Mouse (Mus musculus) midbrain, postnatal 0 days (tissue): ENCODE data around the gene Ntm. TPM values are rescaled to one million over a fixed set of nuclear protein-coding genes. Genes with fewer than 3 reads are reported as not detected.

Experiments used
- ATAC-seq: fragments of 200-750 bp; cut with Nextera tagmentation; 2 replicates; pipeline ENCODE4 v1.8.0; 2017; ENCODE audit warnings: moderate number of reproducible peaks, mild to moderate bottlenecking, moderate TSS enrichment, moderate library complexity; ENCODE audit not compliant: low FRiP score
- DNase-seq: peaks from one replicate; pipeline ENCODE4 v3.0.0-alpha.2; 2015; ENCODE audit warnings: low spot score
- H3K27ac ChIP-seq: fragments of 300-500 bp; sonication (generic); 2 replicates; pipeline ENCODE4 v1.5.1; 2014; ENCODE audit warnings: low read depth, mild to moderate bottlenecking, low read length, mixed read lengths
- H3K27me3 ChIP-seq: fragments of 300-500 bp; sonication (generic); 2 replicates; pipeline ENCODE4 v1.6.1; 2014; ENCODE audit warnings: low read length, control low read depth, mixed read lengths; ENCODE audit not compliant: insufficient read depth
- H3K36me3 ChIP-seq: fragments of 300-500 bp; sonication (generic); 2 replicates; pipeline ENCODE4 v1.6.1; 2014; ENCODE audit warnings: low read length, control low read depth, mixed read lengths; ENCODE audit not compliant: insufficient read depth
- H3K4me1 ChIP-seq: fragments of 300-500 bp; sonication (generic); 2 replicates; pipeline ENCODE4 v1.6.1; 2014; ENCODE audit warnings: mild to moderate bottlenecking, control low read depth, antibody characterized with exemption, low read length, mixed read lengths; ENCODE audit not compliant: insufficient read depth
- H3K4me2 ChIP-seq: fragments of 300-500 bp; sonication (generic); 2 replicates; pipeline ENCODE4 v1.6.1; 2014; ENCODE audit warnings: low read depth, mild to moderate bottlenecking, low read length, mixed read lengths; ENCODE audit not compliant: poor library complexity, severe bottlenecking
- H3K4me3 ChIP-seq: fragments of 300-500 bp; sonication (generic); 2 replicates; pipeline ENCODE4 v1.5.1; 2014; ENCODE audit warnings: low read depth, mild to moderate bottlenecking, low read length, moderate library complexity
- H3K9ac ChIP-seq: fragments of 300-500 bp; sonication (generic); replicated peaks from 2 replicates; pipeline ENCODE4 v1.6.1; 2014; ENCODE audit warnings: mild to moderate bottlenecking, low read length, moderate library complexity, mixed read lengths; ENCODE audit not compliant: poor library complexity, severe bottlenecking
- H3K9me3 ChIP-seq: fragments of 300-500 bp; sonication (generic); 2 replicates; pipeline ENCODE4 v1.6.1; 2016; ENCODE audit warnings: low read length, control low read depth
- CTCF ChIP-seq: IDR thresholded peaks from 2 replicates; pipeline ENCODE4 v1.5.1; 2016; ENCODE audit warnings: antibody characterized with exemption, mild to moderate bottlenecking
- WGBS: fragments of 180-500 bp; shearing (Covaris S2); extraction: QIAGEN DNeasy Blood & Tissue Kit; methylation state at CpG from one replicate; pipeline ENCODE4 v1.1.7; 2014; 5-methylcytosine and 5-hydroxymethylcytosine counted together
- polyA plus RNA-seq: library from polyadenylated mRNA; unstranded; fragments of >200 nt; fragmentation: Nextera tagmentation; extraction: Ambion mirVana; gene quantifications from 2 replicates; pipeline ENCODE4 v1.2.1, GENCODE M21; 2015
- total RNA-seq: library from RNA; depleted of rRNA; stranded (reverse); fragments of >200 nt; gene quantifications from 2 replicates; pipeline ENCODE4 v1.2.3, GENCODE M21; 2014

The Ntm gene
- total and polyA plus RNA-seq, 2 experiments from 2014 or later: 244 to 322 TPM

- Histone ChIP-seq H3K36me3 (no peaks in the 10 kb centered on the region), H3K9ac (no peak overlapping the region), H3K4me1 (0 out of 2 replicates have a peak, but pooled peaks cover 2% of the 10 kb centered on the region), H3K9me3 (no peaks in the 10 kb centered on the region), H3K4me3 (no peak overlapping the region), H3K4me2 (no peak overlapping the region), H3K27me3 (no peaks in the 10 kb centered on the region), H3K27ac (no peak overlapping the region)
- TF ChIP-seq CTCF: no peak
- DNase-seq: no peak
- WGBS: 73% methylated on average over 2 of the region's 2 CpGs
- ATAC-seq: no peak
Measured at GRCm38 (mm10) chr9:29194265-29194664, 768.7 kb downstream of the Ntm start.

- no peaks in the 10 kb centered on the region for H3K4me1 ChIP-seq
- no peak overlapping the region for H3K9ac ChIP-seq
- H3K4me3 ChIP-seq: no peak overlapping the region
- no peak for TF ChIP-seq CTCF
- no peak overlapping the region for H3K27ac ChIP-seq
- H3K9me3 ChIP-seq: no peaks in the 10 kb centered on the region
- no peak for ATAC-seq
- no peaks in the 10 kb centered on the region for H3K36me3 ChIP-seq
- DNase-seq: no peak
- no peak overlapping the region for H3K4me2 ChIP-seq
- no peaks in the 10 kb centered on the region for H3K27me3 ChIP-seq
- WGBS: 88% methylated on average over 5 of the region's 5 CpGs
Measured at GRCm38 (mm10) chr9:29183011-29183410, 779.9 kb downstream of the Ntm start.

GRCm38 (mm10) chr9:29181661-29182060, 781.3 kb downstream of the Ntm start:
- no peak overlapping the region for H3K4me2 ChIP-seq
- no peak overlapping the region for H3K27ac ChIP-seq
- DNase-seq: no peak
- no peak overlapping the region for H3K9ac ChIP-seq
- no peak for TF ChIP-seq CTCF
- WGBS: 81% methylated on average over 2 of the region's 2 CpGs
- no peak for ATAC-seq
- no peaks in the 10 kb centered on the region for H3K27me3 ChIP-seq
- H3K36me3 ChIP-seq: no peaks in the 10 kb centered on the region
- H3K4me1 ChIP-seq: no peaks in the 10 kb centered on the region
- H3K9me3 ChIP-seq: no peaks in the 10 kb centered on the region
- H3K4me3 ChIP-seq: no peak overlapping the region

- DNase-seq: peak; percentile 14
- Histone ChIP-seq H3K4me2 (no peak overlapping the region), H3K36me3 (no peaks in the 10 kb centered on the region), H3K4me3 (no peak overlapping the region), H3K27me3 (no peaks in the 10 kb centered on the region), H3K9me3 (no peaks in the 10 kb centered on the region), H3K4me1 (no peaks in the 10 kb centered on the region), H3K9ac (no peak overlapping the region), H3K27ac (no peak overlapping the region)
- no peak for TF ChIP-seq CTCF
- no peak for ATAC-seq
- WGBS: 77% methylated on average over 2 of the region's 2 CpGs
Measured at GRCm38 (mm10) chr9:29165731-29166130, 797.2 kb downstream of the Ntm start.

GRCm38 (mm10) chr9:29161059-29161642, 801.8 kb downstream of the Ntm start:
- H3K36me3 ChIP-seq: no peaks in the 10 kb centered on the region
- no peak overlapping the region for H3K4me2 ChIP-seq
- no peak overlapping the region for H3K4me3 ChIP-seq
- TF ChIP-seq CTCF: no peak
- no peak overlapping the region for H3K27ac ChIP-seq
- H3K9me3 ChIP-seq: no peaks in the 10 kb centered on the region
- DNase-seq: no peak
- no peaks in the 10 kb centered on the region for H3K4me1 ChIP-seq
- ATAC-seq: no peak
- no peaks in the 10 kb centered on the region for H3K27me3 ChIP-seq
- H3K9ac ChIP-seq: no peak overlapping the region
- 38% methylated on average over 7 of the region's 7 CpGs for WGBS

GRCm38 (mm10) chr9:29145901-29146300, 817.0 kb downstream of the Ntm start:
- Histone ChIP-seq H3K4me2 (no peak overlapping the region), H3K4me1 (no peaks in the 10 kb centered on the region), H3K4me3 (no peak overlapping the region), H3K27me3 (no peaks in the 10 kb centered on the region), H3K9ac (no peak overlapping the region), H3K27ac (no peak overlapping the region), H3K36me3 (no peaks in the 10 kb centered on the region), H3K9me3 (no peaks in the 10 kb centered on the region)
- ATAC-seq (no peak), DNase-seq (peak; percentile 62)
- TF ChIP-seq CTCF: no peak
- 18% methylated on average over 4 of the region's 4 CpGs for WGBS
